Mouse (Mus musculus) kidney, adult 11 months (tissue): ENCODE data around the gene Ly6g6f.
"Not testable (repeated sequence)": the region's sequence is repeated elsewhere in the genome, so short reads cannot be mapped to it uniquely, and the experiment has no call there.

Experiments used
- DNase-seq: peaks from one replicate; pipeline ENCODE4 v3.0.0; 2022

Gene Ly6g6f

GRCm38 (mm10) chr17:35085208-35085865 is at the start of gene Ly6g6f:
Gene Ly6g6f, minus strand, starts transcription at chr17:35085610.
- no peak for DNase-seq

GRCm38 (mm10) chr17:35134801-35135590 is 49.6 kb upstream of the Ly6g6f start, which contains the start of gene Bag6:
Gene Bag6, plus strand, starts transcription at chr17:35135178.
- peak; percentile 93 for DNase-seq

GRCm38 (mm10) chr17:35133517-35133916 is 48.1 kb upstream of the Ly6g6f start:
- no peak for DNase-seq

GRCm38 (mm10) chr17:35132174-35132560 is 46.8 kb upstream of the Ly6g6f start:
- DNase-seq = no peak

- peak; percentile 44 for DNase-seq
Measured at GRCm38 (mm10) chr17:35131500-35132173, 46.2 kb upstream of the Ly6g6f start, which contains the start of gene Apom. Gene Apom, minus strand, starts transcription at chr17:35132050.

DNA sequence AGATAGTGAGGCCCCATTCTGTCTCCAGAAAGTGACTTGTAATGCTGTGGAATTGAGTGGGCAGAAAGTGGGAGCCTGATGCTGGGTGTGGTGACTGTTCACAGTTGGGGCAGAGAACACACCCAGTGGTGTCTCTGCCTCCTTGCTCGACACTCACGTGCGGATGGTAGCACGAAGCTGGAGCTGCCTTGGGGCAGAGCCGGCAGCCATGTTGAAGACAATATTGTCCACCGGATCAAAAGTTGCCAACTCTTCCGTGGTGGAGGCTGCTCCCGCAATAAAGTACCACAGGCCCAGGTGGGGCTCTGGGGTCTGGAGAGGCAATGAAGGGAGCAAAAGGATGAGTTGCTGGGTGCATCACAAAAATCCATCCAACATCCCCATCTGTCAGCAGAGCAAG is 45.6 kb upstream of the Ly6g6f start:
- no peak for DNase-seq

DNA sequence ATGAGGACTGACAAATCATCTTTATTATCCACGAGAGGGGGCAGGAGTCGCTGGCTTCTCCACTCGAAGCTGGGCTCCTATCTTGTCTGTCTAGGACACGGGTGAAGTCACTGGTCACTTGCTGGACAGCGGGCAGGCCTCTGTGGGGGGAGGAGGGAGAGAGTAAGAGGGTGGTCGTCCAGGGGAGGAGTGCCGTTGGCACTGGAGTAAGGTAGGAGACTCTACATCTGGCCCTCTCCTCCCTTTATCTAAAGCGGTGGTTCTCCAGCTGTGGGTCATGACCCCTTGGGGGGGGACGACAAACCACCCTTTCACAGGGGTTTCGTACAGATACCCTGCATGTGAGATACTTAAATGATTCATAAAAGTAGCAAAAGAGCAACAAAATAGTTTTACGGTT is 43.6 kb upstream of the Ly6g6f start:
- DNase-seq = no peak

DNA sequence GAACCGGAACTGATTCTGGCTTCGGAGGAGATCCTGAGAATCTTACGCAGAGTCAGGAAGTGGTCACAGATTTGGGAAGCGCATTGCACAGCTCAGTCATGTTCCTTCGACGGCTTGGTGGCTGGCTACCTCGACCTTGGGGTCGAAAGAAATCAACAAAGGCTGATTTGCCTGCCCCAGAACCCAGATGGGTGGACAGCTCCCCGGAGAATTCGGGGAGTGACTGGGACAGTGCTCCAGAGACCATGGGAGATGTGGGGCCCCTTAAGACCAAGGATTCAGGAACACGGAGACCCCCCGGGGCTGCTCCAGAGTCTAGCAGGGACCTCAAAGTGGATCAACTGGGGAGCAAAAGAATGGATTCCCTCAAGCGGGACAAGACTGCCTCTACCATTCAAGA is 41.6 kb upstream of the Ly6g6f start:
- no peak for DNase-seq

GRCm38 (mm10) chr17:35126206-35126611 is 40.8 kb upstream of the Ly6g6f start, which contains the start of gene D17H6S53E:
Gene D17H6S53E, plus strand, starts transcription at chr17:35126373.
- peak; percentile 70 for DNase-seq

- DNase-seq = no peak
Measured at GRCm38 (mm10) chr17:35125578-35125977, 40.2 kb upstream of the Ly6g6f start.

DNA sequence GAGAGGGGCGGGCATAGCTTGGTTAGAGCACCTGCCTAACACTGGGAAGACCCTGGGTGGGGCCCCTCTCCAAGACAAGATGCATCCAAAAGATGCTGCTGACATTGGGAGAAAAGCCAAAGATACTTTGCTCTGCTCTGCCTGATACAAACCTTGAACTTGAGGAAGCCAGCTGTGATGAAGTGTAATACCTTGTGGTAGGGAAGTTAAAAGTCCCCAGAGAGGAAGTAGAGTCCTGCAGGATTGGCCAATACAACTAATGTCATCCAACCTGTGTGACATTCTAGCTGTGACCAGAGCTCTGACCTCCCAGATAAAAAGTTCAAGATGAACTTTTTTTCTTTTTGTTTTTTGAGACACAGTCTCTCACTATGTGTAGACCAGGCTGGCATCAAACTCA is 39.7 kb upstream of the Ly6g6f start:
- no peak for DNase-seq

GRCm38 (mm10) chr17:35124261-35124896 is 39.0 kb upstream of the Ly6g6f start:
- DNase-seq = not testable (repeated sequence)

DNA sequence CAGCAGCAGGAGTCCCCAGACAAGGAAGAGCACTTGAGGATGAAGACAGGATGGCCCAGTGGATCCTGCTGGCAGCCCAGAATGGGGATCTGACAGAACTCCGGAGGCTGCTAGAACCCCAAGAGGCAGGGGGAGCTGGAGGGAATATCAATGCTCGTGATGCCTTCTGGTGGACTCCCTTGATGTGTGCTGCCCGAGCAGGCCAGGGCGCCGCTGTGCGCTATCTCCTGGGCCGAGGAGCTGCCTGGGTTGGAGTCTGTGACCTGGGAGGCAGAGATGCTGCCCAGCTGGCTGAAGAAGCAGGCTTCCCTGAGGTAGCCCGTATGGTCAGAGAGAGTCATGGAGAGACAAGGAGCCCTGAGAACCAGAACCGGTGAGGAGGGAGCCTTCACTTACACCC is 37.9 kb upstream of the Ly6g6f start:
- DNase-seq = not testable (repeated sequence)

GRCm38 (mm10) chr17:35121871-35122303 is 36.5 kb upstream of the Ly6g6f start, which contains the start of gene Csnk2b:
Gene Csnk2b, minus strand, starts transcription at chr17:35122053.
- DNase-seq = peak; percentile 59

- DNase-seq = peak; percentile 99
Measured at GRCm38 (mm10) chr17:35121143-35121799, 35.9 kb upstream of the Ly6g6f start, which contains the start of gene Gpank1. Gene Gpank1, plus strand, starts transcription at chr17:35121455.

DNA sequence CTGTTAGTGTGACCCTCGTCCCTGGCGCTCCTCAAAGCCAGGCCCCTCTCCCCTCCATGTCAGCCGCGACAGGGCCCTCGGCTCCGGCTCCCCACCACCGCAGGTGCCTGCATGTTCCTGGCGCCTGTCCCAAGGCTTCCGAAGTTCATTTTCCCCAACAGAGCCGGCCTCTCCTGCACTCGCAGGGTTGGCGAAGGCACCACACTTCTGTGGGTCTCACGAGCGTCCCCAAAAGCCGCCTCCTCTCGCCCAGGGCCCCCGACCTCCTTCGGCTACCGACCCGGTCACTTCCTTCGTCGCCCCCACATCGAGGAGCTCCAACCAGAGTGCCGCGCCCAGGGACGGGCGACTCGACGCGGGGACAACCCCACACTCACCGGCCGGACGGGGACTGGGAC is 35.3 kb upstream of the Ly6g6f start:
- DNase-seq = no peak

DNA sequence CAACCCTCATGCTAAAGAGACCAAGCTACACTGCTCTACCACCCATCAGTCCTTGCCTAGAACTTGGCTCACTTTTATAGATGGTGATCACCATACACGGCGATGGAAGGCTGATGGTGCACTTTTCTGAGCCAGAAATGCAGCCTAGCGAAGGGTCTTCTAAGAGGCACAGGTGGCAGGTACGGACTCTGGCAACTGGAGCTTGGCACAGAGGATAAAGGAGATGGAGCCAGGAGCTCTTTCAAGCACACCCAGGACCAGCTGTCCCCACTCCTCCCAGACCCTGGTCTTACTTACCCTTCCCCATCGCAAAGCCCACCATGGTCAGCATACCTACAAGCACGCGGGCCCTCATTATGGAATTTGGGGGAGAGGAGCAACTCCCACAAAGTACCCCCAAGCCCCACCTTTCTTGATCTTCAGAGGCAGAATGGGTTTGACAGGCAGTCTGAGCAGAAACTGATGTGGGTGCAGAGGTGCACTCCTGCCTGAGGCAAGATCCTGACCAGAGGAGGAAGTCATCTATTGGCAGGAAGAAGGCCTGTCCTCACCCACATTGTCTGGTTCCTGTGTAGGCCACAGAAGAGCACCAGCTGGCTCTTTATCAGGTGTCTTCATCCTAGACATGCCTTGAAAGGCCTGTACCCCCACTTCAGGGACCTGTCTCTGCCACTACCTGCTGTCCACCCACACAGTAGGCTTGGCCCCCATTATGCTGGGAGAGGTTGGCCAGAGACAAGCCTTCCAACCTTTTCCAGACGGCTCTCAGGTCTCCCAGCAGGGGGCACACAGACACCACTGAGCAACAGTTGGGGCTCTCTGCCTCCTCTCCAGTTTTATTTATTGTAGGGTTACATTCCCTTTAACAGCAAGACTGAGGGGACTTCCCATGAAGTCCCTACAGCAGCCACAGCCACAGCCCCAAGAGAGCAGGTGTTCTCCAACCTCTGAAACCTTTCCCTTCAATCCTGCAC is 29.9 kb upstream of the Ly6g6f start, which contains the start of gene Ly6g5b:
TSS of gene Ly6g5b (minus strand) at position 383 of the 974 bp plus-strand sequence.
- no peak for DNase-seq

DNA sequence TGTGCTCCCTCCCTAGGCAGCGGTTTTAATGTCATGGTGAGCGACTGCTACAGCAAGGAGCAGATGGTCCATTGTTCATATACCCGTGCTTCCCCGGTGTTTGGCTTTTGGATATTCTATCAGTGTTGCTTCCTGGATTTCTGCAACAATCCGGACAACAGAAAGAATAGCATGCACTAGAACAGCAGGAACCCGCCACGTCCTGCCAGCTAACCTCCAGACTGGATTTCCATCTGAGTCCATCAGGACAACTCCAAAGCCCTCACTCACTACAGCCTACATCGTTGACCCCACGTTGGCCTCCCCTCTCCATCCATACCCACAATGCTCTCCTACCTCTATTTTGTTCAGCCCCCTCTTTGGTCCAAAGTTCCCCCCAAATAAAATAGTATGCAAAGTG is 26.4 kb upstream of the Ly6g6f start:
- DNase-seq = no peak

- no peak for DNase-seq
Measured at GRCm38 (mm10) chr17:35108097-35108496, 22.7 kb upstream of the Ly6g6f start, which contains the start of gene Ly6g5c. Gene Ly6g5c, plus strand, starts transcription at chr17:35108279.

GRCm38 (mm10) chr17:35106522-35106921 is 21.1 kb upstream of the Ly6g6f start:
- no peak for DNase-seq
